Mouse (Mus musculus) C2C12 (cell line): ENCODE data around the gene Esp23.

ENCODE experiments used
- CTCF ChIP-seq: IDR thresholded peaks from one replicate; pipeline ENCODE4 v1.5.1; 2011; ENCODE audit not compliant: control insufficient read depth, insufficient read depth, insufficient read length
- FOSL1 ChIP-seq: IDR thresholded peaks from one replicate; pipeline ENCODE4 v1.8.0; 2011; ENCODE audit warnings: mild to moderate bottlenecking, low read length; ENCODE audit not compliant: poor library complexity, insufficient read depth, severe bottlenecking
- MAX ChIP-seq: IDR thresholded peaks from one replicate; pipeline ENCODE4 v1.6.1; 2011; ENCODE audit warnings: mild to moderate bottlenecking, control low read depth
- MYOG ChIP-seq: IDR thresholded peaks from one replicate; pipeline ENCODE4 v1.6.1; 2011; ENCODE audit not compliant: control insufficient read depth, insufficient read length; ENCODE audit errors: extremely low read depth
- USF1 ChIP-seq: IDR thresholded peaks from one replicate; pipeline ENCODE4 v1.6.1; 2011; ENCODE audit warnings: low read depth, mild to moderate bottlenecking, control low read depth, moderate library complexity

DNA sequence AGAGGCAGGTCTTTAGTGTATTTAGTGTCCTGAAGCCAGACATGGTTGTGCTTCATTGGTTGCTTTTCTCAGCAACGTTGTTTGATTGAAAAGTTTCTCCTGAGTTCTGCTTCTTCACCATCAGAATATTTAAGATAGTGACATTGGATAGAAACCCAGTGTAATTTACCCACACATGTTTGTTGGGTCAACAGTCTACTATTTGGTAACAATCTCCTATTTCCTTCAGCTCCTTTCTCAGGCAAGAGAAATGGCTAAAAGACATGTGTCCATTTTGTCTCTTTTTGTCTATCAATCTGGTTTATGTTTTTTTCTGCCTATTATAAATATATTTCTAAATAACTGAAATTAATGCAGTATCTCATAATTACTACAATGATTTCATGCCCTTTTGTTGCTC lies at the start of gene Esp23:
- TF ChIP-seq CTCF, result no peak
- TF ChIP-seq MAX, result no peak
- TF ChIP-seq MYOG, result no peak
- no peak for TF ChIP-seq USF1
- TF ChIP-seq FOSL1, result no peak
